Mouse (Mus musculus) lung, embryonic 16.5 days (tissue): ENCODE results near the gene Anks1b. TPM values are rescaled to one million over a fixed set of nuclear protein-coding genes. Genes with fewer than 3 reads are reported as not detected.

Experiments
- ATAC-seq: fragments of 200-750 bp; cut with Nextera tagmentation; 2 replicates; pipeline ENCODE4 v1.8.0; 2017; ENCODE audit warnings: low read depth, mild to moderate bottlenecking, moderate library complexity
- H3K27ac ChIP-seq: fragments of 300-500 bp; sonication (generic); 2 replicates; pipeline ENCODE4 v1.5.1; 2014; ENCODE audit warnings: mild to moderate bottlenecking, control low read depth, low read length
- H3K27me3 ChIP-seq: fragments of 300-500 bp; sonication (generic); 2 replicates; pipeline ENCODE4 v1.6.1; 2014; ENCODE audit warnings: low read depth, low read length, mixed read lengths; ENCODE audit not compliant: control insufficient read depth, insufficient read depth
- H3K36me3 ChIP-seq: fragments of 300-500 bp; sonication (generic); 2 replicates; pipeline ENCODE4 v1.6.1; 2014; ENCODE audit warnings: low read length; ENCODE audit not compliant: control insufficient read depth, insufficient read depth
- H3K4me1 ChIP-seq: fragments of 300-500 bp; sonication (generic); replicated peaks from 2 replicates; pipeline ENCODE4 v1.6.1; 2014; ENCODE audit warnings: low read length, mixed read lengths; ENCODE audit not compliant: control insufficient read depth, insufficient read depth
- H3K4me2 ChIP-seq: fragments of 300-500 bp; sonication (generic); 2 replicates; pipeline ENCODE4 v1.6.1; 2014; ENCODE audit warnings: low read depth, low read length, control low read depth
- H3K4me3 ChIP-seq: fragments of 300-500 bp; sonication (generic); 2 replicates; pipeline ENCODE4 v1.5.1; 2014; ENCODE audit warnings: mild to moderate bottlenecking, low read length, control low read depth
- H3K9ac ChIP-seq: fragments of 300-500 bp; sonication (generic); 2 replicates; pipeline ENCODE4 v1.6.1; 2014; ENCODE audit warnings: low read length, control low read depth
- H3K9me3 ChIP-seq: fragments of 300-500 bp; sonication (generic); 2 replicates; pipeline ENCODE4 v1.6.1; 2016; ENCODE audit warnings: low read length; ENCODE audit not compliant: control insufficient read depth
- WGBS: fragments of 180-500 bp; shearing (Covaris S2); extraction: QIAGEN DNeasy Blood & Tissue Kit; methylation state at CpG from one replicate; pipeline ENCODE4 v1.1.7; 2014; 5-methylcytosine and 5-hydroxymethylcytosine counted together
- polyA plus RNA-seq: library from polyadenylated mRNA; unstranded; fragments of >200 nt; fragmentation: Nextera tagmentation; extraction: Ambion mirVana; gene quantifications from 2 replicates; pipeline ENCODE4 v1.2.1, GENCODE M21; 2015

Gene Anks1b
- polyA plus RNA-seq, 1 experiment from 2014 or later: 0.20 TPM

- ATAC-seq: no peak
- Histone ChIP-seq H3K9ac (no peak overlapping the region), H3K36me3 (no peaks in the 10 kb centered on the region), H3K9me3 (no peaks in the 10 kb centered on the region), H3K4me1 (no peaks in the 10 kb centered on the region), H3K27me3 (no peaks in the 10 kb centered on the region), H3K4me2 (no peak overlapping the region), H3K4me3 (no peak overlapping the region), H3K27ac (no peak overlapping the region)
- 72% methylated on average over 9 of the region's 9 CpGs for WGBS
Measured at GRCm38 (mm10) chr10:90512801-90513200, 639.5 kb downstream of the Anks1b start.

DNA sequence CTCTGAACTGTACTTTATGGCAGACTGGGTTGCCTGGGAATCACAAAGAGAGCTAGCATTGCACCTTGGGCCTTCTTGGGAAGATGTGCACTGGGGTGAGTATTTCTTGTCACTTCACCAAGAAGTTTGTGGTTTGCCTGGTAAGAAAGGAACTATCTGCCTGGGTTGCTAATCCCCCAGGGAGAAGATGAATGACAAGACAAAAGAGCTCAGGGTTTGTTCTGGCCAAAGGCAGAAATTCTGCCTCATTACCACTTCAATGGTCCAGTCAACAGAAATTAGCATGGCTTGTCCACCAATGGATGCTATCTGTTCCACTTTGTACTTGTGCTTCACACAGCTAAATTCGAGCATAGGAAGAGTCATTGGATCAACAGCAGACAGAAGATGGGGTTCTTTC is 658.5 kb downstream of the Anks1b start:
- H3K4me1 ChIP-seq: no peaks in the 10 kb centered on the region
- H3K4me3 ChIP-seq: no peak overlapping the region
- no peaks in the 10 kb centered on the region for H3K9me3 ChIP-seq
- 75% methylated on average over 1 of the region's 1 CpGs for WGBS
- no peak overlapping the region for H3K9ac ChIP-seq
- H3K27me3 ChIP-seq: no peaks in the 10 kb centered on the region
- no peak for ATAC-seq
- no peak overlapping the region for H3K27ac ChIP-seq
- H3K36me3 ChIP-seq: no peaks in the 10 kb centered on the region
- H3K4me2 ChIP-seq: no peak overlapping the region

GRCm38 (mm10) chr10:90535370-90535769 is 662.1 kb downstream of the Anks1b start:
- Histone ChIP-seq H3K4me3 (no peak overlapping the region), H3K9me3 (no peaks in the 10 kb centered on the region), H3K9ac (no peak overlapping the region), H3K4me1 (no peaks in the 10 kb centered on the region), H3K36me3 (no peaks in the 10 kb centered on the region), H3K4me2 (no peak overlapping the region), H3K27me3 (no peaks in the 10 kb centered on the region), H3K27ac (no peak overlapping the region)
- 81% methylated on average over 2 of the region's 2 CpGs for WGBS
- no peak for ATAC-seq

- Histone ChIP-seq H3K27ac (no peak overlapping the region), H3K27me3 (no peaks in the 10 kb centered on the region), H3K9me3 (no peaks in the 10 kb centered on the region), H3K4me1 (no peaks in the 10 kb centered on the region), H3K9ac (no peak overlapping the region), H3K4me2 (no peak overlapping the region), H3K4me3 (no peak overlapping the region), H3K36me3 (no peaks in the 10 kb centered on the region)
- ATAC-seq: no peak
- 31% methylated on average over 3 of the region's 3 CpGs for WGBS
Measured at GRCm38 (mm10) chr10:90546635-90547034, 673.3 kb downstream of the Anks1b start.

- ATAC-seq: no peak
- no peaks in the 10 kb centered on the region for H3K27me3 ChIP-seq
- 68% methylated on average over 7 of the region's 7 CpGs for WGBS
- H3K4me3 ChIP-seq: no peak overlapping the region
- no peak overlapping the region for H3K27ac ChIP-seq
- H3K36me3 ChIP-seq: no peaks in the 10 kb centered on the region
- no peaks in the 10 kb centered on the region for H3K9me3 ChIP-seq
- no peaks in the 10 kb centered on the region for H3K4me1 ChIP-seq
- H3K9ac ChIP-seq: no peak overlapping the region
- no peak overlapping the region for H3K4me2 ChIP-seq
Measured at GRCm38 (mm10) chr10:90562906-90563305, 689.6 kb downstream of the Anks1b start.

- Histone ChIP-seq H3K27me3 (no peaks in the 10 kb centered on the region), H3K36me3 (no peaks in the 10 kb centered on the region), H3K27ac (no peak overlapping the region), H3K4me2 (no peak overlapping the region), H3K4me3 (no peak overlapping the region), H3K9ac (no peak overlapping the region), H3K9me3 (no peaks in the 10 kb centered on the region), H3K4me1 (no peaks in the 10 kb centered on the region)
- ATAC-seq: no peak
- 23% methylated on average over 29 of the region's 29 CpGs for WGBS
Measured at GRCm38 (mm10) chr10:90576191-90577098, 703.1 kb downstream of the Anks1b start.

- Histone ChIP-seq H3K36me3 (no peaks in the 10 kb centered on the region), H3K4me3 (no peak overlapping the region), H3K9me3 (no peaks in the 10 kb centered on the region), H3K27ac (no peak overlapping the region), H3K4me1 (no peaks in the 10 kb centered on the region), H3K9ac (no peak overlapping the region), H3K4me2 (no peak overlapping the region), H3K27me3 (no peaks in the 10 kb centered on the region)
- 54% methylated on average over 6 of the region's 6 CpGs for WGBS
- no peak for ATAC-seq
Measured at GRCm38 (mm10) chr10:90577099-90577461, 703.8 kb downstream of the Anks1b start.

DNA sequence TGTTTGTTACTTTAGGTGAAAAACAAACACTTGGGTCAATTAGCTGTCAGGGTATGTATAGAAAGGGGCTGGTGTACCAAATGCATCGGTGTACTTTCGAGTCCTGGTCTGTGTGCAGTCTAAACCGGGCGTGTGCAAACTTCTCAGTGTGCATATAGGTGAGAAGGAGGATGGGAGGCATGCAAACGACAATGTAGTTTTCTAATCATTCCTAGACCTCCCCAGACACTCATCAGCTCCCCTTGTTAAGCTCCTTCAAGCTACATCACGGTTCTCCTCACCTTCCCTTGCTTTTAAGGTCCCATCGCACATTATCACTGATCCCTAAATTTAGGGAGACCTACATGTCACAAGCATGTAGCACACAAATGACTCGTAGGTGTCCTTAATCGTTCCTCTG is 704.5 kb downstream of the Anks1b start:
- H3K4me1 ChIP-seq: no peaks in the 10 kb centered on the region
- H3K4me2 ChIP-seq: no peak overlapping the region
- no peaks in the 10 kb centered on the region for H3K27me3 ChIP-seq
- H3K27ac ChIP-seq: no peak overlapping the region
- no peaks in the 10 kb centered on the region for H3K36me3 ChIP-seq
- WGBS: 66% methylated on average over 9 of the region's 9 CpGs
- H3K4me3 ChIP-seq: no peak overlapping the region
- H3K9me3 ChIP-seq: no peaks in the 10 kb centered on the region
- no peak for ATAC-seq
- no peak overlapping the region for H3K9ac ChIP-seq

DNA sequence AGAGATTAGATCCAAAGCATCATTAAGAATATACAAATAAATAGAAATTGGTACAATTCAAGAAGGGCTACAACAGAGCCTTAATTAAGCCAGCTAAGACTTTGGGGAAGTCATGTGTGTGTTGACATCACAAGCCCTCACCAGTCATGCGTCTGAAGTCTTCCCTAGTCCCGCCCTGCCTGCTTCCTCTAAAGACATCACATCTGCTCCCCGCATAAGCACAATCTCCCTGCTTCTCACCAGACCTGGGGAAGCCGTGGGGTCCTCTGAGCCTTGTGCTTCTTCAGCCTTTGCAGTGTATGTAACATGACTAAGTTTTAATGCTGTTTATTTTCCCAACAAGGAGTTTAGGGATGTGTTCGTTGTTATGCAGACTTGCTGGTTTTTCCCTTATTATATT is 706.7 kb downstream of the Anks1b start:
- no peaks in the 10 kb centered on the region for H3K9me3 ChIP-seq
- no peaks in the 10 kb centered on the region for H3K27me3 ChIP-seq
- H3K4me3 ChIP-seq: no peak overlapping the region
- H3K36me3 ChIP-seq: no peaks in the 10 kb centered on the region
- no peak for ATAC-seq
- H3K4me1 ChIP-seq: no peaks in the 10 kb centered on the region
- WGBS: 69% methylated on average over 5 of the region's 5 CpGs
- no peak overlapping the region for H3K4me2 ChIP-seq
- no peak overlapping the region for H3K27ac ChIP-seq
- no peak overlapping the region for H3K9ac ChIP-seq
